Mouse (Mus musculus) Patski (cell line): ENCODE measurements around the gene Plcd3. TPM values are rescaled to one million over a fixed set of nuclear protein-coding genes. Genes with fewer than 3 reads are reported as not detected.

Source experiments
- ATAC-seq: fragments of 100-300 bp; one replicate; pipeline ENCODE4 v1.8.0; 2021
- CTCF ChIA-PET: fragments of 350-600 bp; sonication (Branson Sonifier 250); formaldehyde crosslinking; loops from one replicate; lab custom pipeline; 2022; ENCODE audit warnings: inconsistent platforms; lab: Charles Lee
- POLR2A ChIA-PET: fragments of 350-600 bp; sonication (Branson Sonifier 250); formaldehyde crosslinking; loops from one replicate; lab custom pipeline; 2022; ENCODE audit warnings: antibody characterized with exemption, inconsistent platforms; lab: Charles Lee
- DNase-seq: peaks from one replicate; pipeline ENCODE4 v3.0.0-alpha.2; 2011; ENCODE audit warnings: low read depth, low spot score
- H3K27me3 ChIP-seq: fragments of 371-371 bp; one replicate; pipeline ENCODE4 v1.5.1; 2021
- CTCF ChIP-seq: fragments of 100-300 bp; IDR thresholded peaks from one replicate; pipeline ENCODE4 v1.5.1; 2021
- in situ Hi-C: fragments of 300-500 bp; cut with MboI; formaldehyde crosslinking; loops from 3 replicates; pipeline ENCODE4 v1.11.1; 2018; ENCODE audit warnings: low pct_unique_long_range_greater_than_20kb, mixed read lengths
- polyA plus RNA-seq: library from polyadenylated mRNA; unstranded; gene quantifications from one replicate; pipeline ENCODE4 v1.2.3, GENCODE M21; 2021

Gene Plcd3
- polyA plus RNA-seq, 1 experiment from 2014 or later, result 56.1 TPM

DNA sequence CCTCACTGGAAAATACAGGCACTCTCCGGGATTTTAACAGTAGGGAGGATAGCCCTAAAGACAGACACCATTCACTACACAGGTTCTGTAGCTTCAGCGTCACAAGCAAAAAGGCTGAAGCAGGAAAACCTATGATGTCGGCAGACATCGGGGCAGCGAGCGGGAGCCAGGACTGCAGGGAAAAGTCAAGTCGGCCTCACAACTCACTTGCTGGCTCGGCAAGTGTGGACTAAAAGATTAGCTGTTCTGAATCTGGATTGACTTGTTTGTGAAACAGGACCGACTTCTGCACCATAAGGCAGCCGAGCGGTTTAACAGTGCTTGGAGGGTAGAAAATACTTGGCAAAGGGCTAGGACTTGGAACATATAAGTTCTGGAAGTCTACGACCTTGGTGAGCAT, 11.5 kb upstream of the Plcd3 start:
- ATAC-seq (no peak), DNase-seq (no peak)
- H3K27me3 ChIP-seq, result no peaks in the 10 kb centered on the region
- ChIA-PET CTCF (interaction anchor here (1.3 kb wide), 1 partner anchor 46 kb away, joined by 4 read pairs; no protein-coding TSS in a partner anchor), POLR2A (interaction anchor here (6.5 to 7.3 kb wide), 2 partner anchors 10 to 20 kb away, joined by 59 to 86 read pairs; partner anchors contain the start of genes Acbd4, Hexim2 and Plcd3)
- no peak for TF ChIP-seq CTCF
- in situ Hi-C loops, result no loop called here

DNA sequence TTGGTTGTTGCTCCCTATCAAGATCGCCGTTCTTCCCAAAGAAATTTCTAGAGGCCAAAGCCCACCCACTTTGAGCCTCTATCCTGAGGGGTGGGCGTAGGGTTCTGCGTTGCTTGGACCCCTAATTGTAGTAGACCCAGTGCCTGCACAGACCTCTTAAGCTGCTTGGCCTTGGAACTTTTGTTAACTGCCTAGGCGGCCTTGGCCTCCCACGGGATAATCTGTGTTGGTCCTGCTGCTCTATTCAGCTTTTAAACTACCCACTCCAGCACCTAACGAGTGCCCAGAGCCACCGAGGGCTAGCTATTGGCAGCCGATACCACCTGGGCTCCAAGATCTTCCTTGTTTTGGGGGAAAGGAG, 11.1 kb upstream of the Plcd3 start:
- ATAC-seq (no peak), DNase-seq (no peak)
- in situ Hi-C loops, result no loop called here
- ChIA-PET POLR2A (interaction anchor here (6.5 to 7.3 kb wide), 2 partner anchors 10 to 20 kb away, joined by 59 to 86 read pairs; partner anchors contain the start of genes Acbd4, Hexim2 and Plcd3), CTCF (interaction anchor here (1.3 to 1.7 kb wide), 2 partner anchors 10 to 47 kb away, joined by 4 to 7 read pairs; no protein-coding TSS in a partner anchor)
- no peaks in the 10 kb centered on the region for H3K27me3 ChIP-seq
- no peak for TF ChIP-seq CTCF

- no peaks in the 10 kb centered on the region for H3K27me3 ChIP-seq
- TF ChIP-seq CTCF, result no peak
- ChIA-PET POLR2A (interaction anchor here (0.6 to 7.3 kb wide), 2 partner anchors 9 to 552 kb away, joined by 6 to 86 read pairs; partner anchors contain the start of genes Acbd4 and Plcd3), CTCF (interaction anchor here (1.3 to 1.7 kb wide), 3 partner anchors 9 to 47 kb away, joined by 4 to 7 read pairs (median 4); no protein-coding TSS in a partner anchor)
- no peak for DNase-seq
- peak; percentile 24 for ATAC-seq
- in situ Hi-C loops, result no loop called here
These were observed 10.6 kb upstream of the Plcd3 start for GRCm38 (mm10) chr11:103111881-103112551.

GRCm38 (mm10) chr11:103111301-103111700, 9.8 kb upstream of the Plcd3 start:
- no peak for ATAC-seq
- in situ Hi-C loops, result no loop called here
- ChIA-PET POLR2A (interaction anchor here (0.6 kb wide), 1 partner anchor 551 kb away, joined by 6 read pairs; no protein-coding TSS in a partner anchor), CTCF (interaction anchor here (1.6 to 1.7 kb wide), 2 partner anchors 9 to 48 kb away, joined by 4 to 7 read pairs; no protein-coding TSS in a partner anchor)
- H3K27me3 ChIP-seq, result no peaks in the 10 kb centered on the region
- no peak for DNase-seq
- TF ChIP-seq CTCF, result no peak

- ChIA-PET POLR2A (interaction anchor here (1.3 to 8.8 kb wide), 2 partner anchors 9 to 52 kb away, joined by 4 to 86 read pairs; partner anchors contain the start of gene Hexim1), CTCF (interaction anchor here (6.6 kb wide), 1 partner anchor 10 kb away, joined by 68 read pairs; the partner anchor contains the start of gene Hexim1)
- DNase-seq, result no peak
- TF ChIP-seq CTCF, result no peak
- no peak for ATAC-seq
- H3K27me3 ChIP-seq, result no peaks in the 10 kb centered on the region
- in situ Hi-C loops, result loop anchor here (10.0 kb wide), 2 partner anchors 48 to 208 kb away; no protein-coding TSS in a partner anchor
These were observed 4.9 kb upstream of the Plcd3 start for GRCm38 (mm10) chr11:103106386-103106785.

DNA sequence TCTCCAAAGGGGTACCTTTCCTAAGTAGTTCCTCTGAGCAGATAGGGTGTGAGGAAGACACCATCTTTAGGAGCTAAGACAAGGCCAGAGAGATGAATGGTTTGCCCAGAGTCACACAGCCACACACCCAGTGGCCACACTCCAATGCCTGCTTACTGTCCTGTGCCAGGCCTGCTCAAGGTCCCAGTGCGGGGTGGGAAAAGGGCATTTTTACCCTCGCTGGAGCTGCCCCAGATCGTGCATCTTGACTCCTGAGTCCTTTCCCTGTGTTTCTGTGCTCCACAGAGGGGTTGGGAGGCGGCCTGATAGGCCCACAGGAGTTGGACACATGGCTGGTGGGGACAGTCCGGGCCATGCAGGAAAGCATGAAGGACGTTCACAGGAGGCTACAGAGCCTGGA, 4.4 kb upstream of the Plcd3 start:
- H3K27me3 ChIP-seq, result no peaks in the 10 kb centered on the region
- DNase-seq (no peak), ATAC-seq (no peak)
- TF ChIP-seq CTCF, result no peak
- ChIA-PET POLR2A (interaction anchor here (0.6 to 8.8 kb wide), 3 partner anchors 9 to 53 kb away, joined by 4 to 86 read pairs (median 4); partner anchors contain the start of gene Hexim1), CTCF (interaction anchor here (6.6 kb wide), 1 partner anchor 11 kb away, joined by 68 read pairs; the partner anchor contains the start of gene Hexim1)
- in situ Hi-C loops, result loop anchor here (10.0 kb wide), 2 partner anchors 49 to 209 kb away; no protein-coding TSS in a partner anchor

DNA sequence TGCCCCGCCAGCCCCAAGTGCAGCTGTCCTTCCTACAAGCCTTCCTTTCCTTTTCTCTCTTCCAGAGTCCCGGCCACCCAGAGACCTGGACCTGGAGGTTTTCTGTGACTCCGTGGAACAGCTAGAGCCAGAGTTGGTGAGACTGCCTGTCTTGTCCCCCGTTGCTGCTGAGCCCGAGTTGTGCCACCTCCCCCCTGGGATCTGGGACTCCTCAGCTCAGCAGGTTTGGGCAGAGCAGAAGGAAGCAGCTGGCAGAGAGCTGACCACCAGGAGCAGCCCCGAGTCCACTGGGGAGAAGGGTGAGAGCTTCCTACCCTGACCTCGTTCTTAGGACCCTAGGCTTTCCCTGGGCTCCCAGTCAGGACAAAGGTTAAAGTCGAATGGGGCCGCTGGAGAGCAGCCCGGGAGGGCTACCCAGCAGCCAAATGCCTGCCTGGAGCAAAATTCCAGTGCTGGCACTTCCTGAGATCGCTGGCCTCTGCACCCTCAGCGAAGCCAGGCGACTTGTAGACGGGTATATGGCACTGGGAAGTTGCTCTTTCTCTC, 3.8 kb upstream of the Plcd3 start:
- ChIA-PET POLR2A (interaction anchor here (1.3 to 8.8 kb wide), 2 partner anchors 10 to 53 kb away, joined by 4 to 86 read pairs; partner anchors contain the start of gene Hexim1), CTCF (interaction anchor here (6.6 kb wide), 1 partner anchor 11 kb away, joined by 68 read pairs; the partner anchor contains the start of gene Hexim1)
- ATAC-seq (no peak), DNase-seq (no peak)
- TF ChIP-seq CTCF, result no peak
- H3K27me3 ChIP-seq, result no peaks in the 10 kb centered on the region
- in situ Hi-C loops, result loop anchor here (10.0 kb wide), 2 partner anchors 50 to 210 kb away; no protein-coding TSS in a partner anchor

- ChIA-PET CTCF (interaction anchor here (6.6 kb wide), 1 partner anchor 12 kb away, joined by 68 read pairs; the partner anchor contains the start of gene Hexim1), POLR2A (interaction anchor here (8.8 kb wide), 1 partner anchor 11 kb away, joined by 86 read pairs; the partner anchor contains the start of gene Hexim1)
- in situ Hi-C loops, result loop anchor here (10.0 kb wide), 2 partner anchors 50 to 210 kb away; no protein-coding TSS in a partner anchor
- DNase-seq, result no peak
- ATAC-seq, result no peak
- no peaks in the 10 kb centered on the region for H3K27me3 ChIP-seq
- TF ChIP-seq CTCF, result no peak
These were observed 3.0 kb upstream of the Plcd3 start for GRCm38 (mm10) chr11:103104469-103104868.

GRCm38 (mm10) chr11:103103621-103104020, 2.2 kb upstream of the Plcd3 start:
- in situ Hi-C loops, result loop anchor here (10.0 kb wide), 2 partner anchors 51 to 211 kb away; no protein-coding TSS in a partner anchor
- ChIA-PET POLR2A (interaction anchor here (8.8 kb wide), 1 partner anchor 12 kb away, joined by 86 read pairs; the partner anchor contains the start of gene Hexim1), CTCF (interaction anchor here (1.1 to 6.6 kb wide), 5 partner anchors 13 to 81 kb away, joined by 3 to 68 read pairs (median 7); partner anchors contain the start of gene Hexim1)
- no peak for ATAC-seq
- no peak for DNase-seq
- TF ChIP-seq CTCF, result no peak
- no peaks in the 10 kb centered on the region for H3K27me3 ChIP-seq
